13 mouse cellular contexts compared by ENCODE assay signal in the genomic region with DNA sequence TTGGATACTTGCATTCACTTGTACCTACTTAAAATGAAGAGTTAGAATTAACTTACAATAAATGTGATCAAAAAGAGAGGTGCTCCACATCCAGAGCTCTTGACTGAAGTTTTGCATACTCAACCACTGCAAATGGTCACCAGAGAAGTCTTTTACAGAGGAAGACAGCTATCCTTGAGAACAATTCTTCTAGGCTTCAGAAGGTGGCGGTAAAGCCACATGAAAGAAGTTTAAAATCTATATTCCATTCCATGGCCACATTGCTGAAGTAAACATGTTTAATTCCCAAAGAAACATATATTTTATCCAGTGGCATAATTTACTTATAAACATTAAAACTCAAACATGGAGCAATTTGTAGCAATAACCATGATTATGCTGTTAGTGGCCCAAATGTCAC.
DNase-seq lines count a peak whose midpoint lies in the region; ATAC-seq lines count a peak whose summit lies in the region.
"Had no signal": no experiment of that assay in that cellular context is flagged by ENCODE, and none has a peak within 500 bp of the region (broad histone marks: within the 10 kb centered on the region; RNA-seq: fewer than 3 reads in every experiment).

No protein-coding gene starts in this region.

- H3K27ac ChIP-seq in forebrain, embryonic 14.5 days (ENCODE audit: low read depth, low read length) = no peak overlapping the region
- no peak overlapping the region for H3K27ac ChIP-seq in forebrain, embryonic 10.5 days
- H3K27ac ChIP-seq: embryonic facial prominence, embryonic 13.5 days; hindbrain, embryonic 12.5 days; macrophage; neural tube, embryonic 13.5 days had no signal

- intact Hi-C loops in left cerebral cortex, postnatal 14 days (cut with DNase I) = loop anchor here (5.0 kb wide), 1 partner anchor 1663 kb away; no protein-coding TSS in a partner anchor

- H3K36me3 ChIP-seq in forebrain, embryonic 14.5 days (ENCODE audit: control insufficient read depth, insufficient read depth, low read length) = no peaks in the 10 kb centered on the region
- H3K36me3 ChIP-seq in forebrain, embryonic 10.5 days (replicated peaks) = no peaks in the 10 kb centered on the region
- H3K36me3 ChIP-seq: embryonic facial prominence, embryonic 13.5 days; hindbrain, embryonic 12.5 days; neural tube, embryonic 13.5 days had no signal

- no peaks in the 10 kb centered on the region for H3K27me3 ChIP-seq in forebrain, embryonic 14.5 days (replicated peaks; ENCODE audit: control insufficient read depth, insufficient read depth, low read length)
- no peaks in the 10 kb centered on the region for H3K27me3 ChIP-seq in forebrain, embryonic 10.5 days (ENCODE audit: poor library complexity, severe bottlenecking)
- H3K27me3 ChIP-seq: embryonic facial prominence, embryonic 13.5 days; hindbrain, embryonic 12.5 days; neural tube, embryonic 13.5 days had no signal

- H3K4me1 ChIP-seq in forebrain, embryonic 14.5 days (ENCODE audit: control insufficient read depth, insufficient read depth, low read length) = no peaks in the 10 kb centered on the region
- peaks cover 26% of the 10 kb centered on the region for H3K4me1 ChIP-seq in forebrain, embryonic 10.5 days
- H3K4me1 ChIP-seq: neural tube, embryonic 13.5 days had no signal

- H3K9ac ChIP-seq in forebrain, embryonic 14.5 days (ENCODE audit: low read length) = no peak overlapping the region
- H3K9ac ChIP-seq: embryonic facial prominence, embryonic 13.5 days; hindbrain, embryonic 12.5 days; neural tube, embryonic 13.5 days had no signal

- no peak overlapping the region for H3K4me2 ChIP-seq in forebrain, embryonic 14.5 days (ENCODE audit: low read length)
- H3K4me2 ChIP-seq: embryonic facial prominence, embryonic 13.5 days; hindbrain, embryonic 12.5 days; neural tube, embryonic 13.5 days had no signal

- ATAC-seq in forebrain, embryonic 14.5 days = peak; percentile 52; the same call in 1 of the 2 replicates

- peak; percentile 78 for DNase-seq in forebrain, embryonic 14.5 days (ENCODE audit: low spot score)
- no peak for DNase-seq in forebrain, embryonic 10.5 days (ENCODE audit: extremely low spot score, low spot score)
- peak; percentile 26 for DNase-seq in left cerebral cortex, postnatal 14 days (ENCODE audit: low spot score in 2 of 2)
- DNase-seq in left cerebral cortex, adult 11 months (ENCODE audit: low spot score) = no peak
- DNase-seq in ES-CJ7 (ENCODE audit: low read depth, low spot score) = peak; percentile 3
- DNase-seq in embryo, embryonic 10.5 days (ENCODE audit: low spot score) = peak; percentile 69
- DNase-seq in testis, postnatal 14 days (ENCODE audit: low spot score) = no peak
- DNase-seq in heart, adult 9 months (ENCODE audit: low spot score in 2 of 2) = no peak
- DNase-seq: gastrocnemius, postnatal 36 days had no signal

- H3K4me3 ChIP-seq in forebrain, embryonic 14.5 days (ENCODE audit: low read depth, low read length) = no peak overlapping the region
- no peak overlapping the region for H3K4me3 ChIP-seq in forebrain, embryonic 10.5 days
- H3K4me3 ChIP-seq: embryonic facial prominence, embryonic 13.5 days; hindbrain, embryonic 12.5 days; neural tube, embryonic 13.5 days had no signal

- H3K9me3 ChIP-seq in forebrain, embryonic 14.5 days (replicated peaks; ENCODE audit: control insufficient read depth, low read length) = no peaks in the 10 kb centered on the region
- no peaks in the 10 kb centered on the region for H3K9me3 ChIP-seq in forebrain, embryonic 10.5 days
- H3K9me3 ChIP-seq: embryonic facial prominence, embryonic 13.5 days; hindbrain, embryonic 12.5 days; neural tube, embryonic 13.5 days had no signal

- WGBS in forebrain, embryonic 14.5 days = 70% methylated on average over 1 of the region's 1 CpGs
- 68% methylated on average over 1 of the region's 1 CpGs for WGBS in forebrain, embryonic 10.5 days

Comparison
In these comparisons a context has a peak if more than half of its experiments do, and no peak if none do; other contexts are left out.
1. DNase-seq: peak in forebrain, embryonic 14.5 days (single experiment), left cerebral cortex, postnatal 14 days (2 of 2), ES-CJ7 (single experiment) and embryo, embryonic 10.5 days (single experiment); none in forebrain, embryonic 10.5 days (single experiment), left cerebral cortex, adult 11 months (single experiment), testis, postnatal 14 days (single experiment) and heart, adult 9 months (0 of 2).